Mouse (Mus musculus) R1 (cell line): ENCODE measurements around the gene Crybg1.

Source experiments
- DNase-seq: peaks from one replicate; pipeline ENCODE4 v3.0.0-alpha.2; 2018; ENCODE audit warnings: low read depth, low spot score

Gene Crybg1

DNA sequence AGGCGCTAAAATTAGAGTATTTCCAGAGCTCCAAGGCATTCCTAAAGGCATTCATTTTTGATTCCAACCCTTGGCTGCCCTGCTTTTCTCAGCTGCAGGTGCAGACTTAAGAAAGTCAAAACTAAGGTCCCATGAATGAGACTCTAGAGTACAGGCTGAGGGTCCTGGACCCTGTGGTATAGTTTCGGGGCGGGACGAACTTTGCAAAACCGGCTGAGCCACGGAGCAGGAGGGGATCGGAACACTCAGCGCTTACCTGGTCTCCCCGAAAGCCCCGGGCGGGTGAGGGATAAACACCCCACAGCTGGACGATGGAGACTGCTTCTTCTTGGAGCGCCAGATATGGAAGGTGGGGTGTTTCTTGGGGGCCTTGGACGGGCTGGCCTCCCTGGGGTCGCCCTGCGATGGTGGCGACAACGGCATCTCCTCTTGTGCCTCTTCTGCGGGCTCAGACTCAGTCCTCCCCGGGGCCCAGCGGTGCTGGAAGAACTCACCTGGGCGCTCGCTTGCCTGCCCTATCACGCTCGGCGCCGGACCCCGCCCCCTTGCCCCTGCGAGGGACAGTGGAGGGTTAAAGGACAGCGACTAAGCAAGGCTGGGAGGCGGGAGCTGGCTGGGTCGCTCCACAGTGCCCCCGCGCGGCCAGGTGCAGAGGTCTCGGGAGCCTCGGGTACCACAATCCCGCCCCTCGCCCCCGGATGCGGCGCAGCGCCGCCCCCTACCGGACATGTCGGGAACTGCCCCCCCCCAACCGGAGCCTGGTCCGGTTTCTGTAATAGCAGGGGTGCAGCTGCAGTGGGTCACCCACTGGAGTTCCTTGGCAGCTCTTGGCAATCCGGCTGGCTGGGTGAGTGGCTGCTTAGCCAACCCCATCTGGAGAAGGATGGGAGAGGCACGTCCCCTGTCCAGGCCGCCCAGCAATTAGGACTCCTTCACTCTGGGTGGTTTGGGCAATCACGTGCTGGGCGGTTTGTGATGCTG is at the start of gene Crybg1:
Gene Crybg1, minus strand, starts transcription at position 517 of the 981 bp plus-strand sequence.
- peak; percentile 79 for DNase-seq

DNA sequence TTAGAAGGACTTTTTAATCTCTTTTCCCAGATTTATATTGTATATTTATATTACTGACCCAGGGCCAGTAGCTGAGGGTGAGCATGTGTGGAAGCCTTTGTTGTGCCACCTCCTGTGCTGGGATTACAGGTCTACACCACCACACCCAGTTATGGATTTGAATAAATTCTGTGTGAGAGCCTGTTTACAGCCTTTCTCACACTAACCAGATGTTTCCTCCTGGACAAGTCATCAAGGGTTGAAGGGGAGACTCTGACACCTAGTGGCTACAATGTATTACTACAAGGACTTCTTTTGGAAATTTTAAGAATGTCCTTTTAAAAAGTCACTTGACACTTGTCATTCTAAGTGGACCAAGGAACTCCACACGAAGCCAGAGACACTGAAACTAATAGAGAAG is 28.7 kb upstream of the Crybg1 start:
- peak; percentile 60 for DNase-seq

DNA sequence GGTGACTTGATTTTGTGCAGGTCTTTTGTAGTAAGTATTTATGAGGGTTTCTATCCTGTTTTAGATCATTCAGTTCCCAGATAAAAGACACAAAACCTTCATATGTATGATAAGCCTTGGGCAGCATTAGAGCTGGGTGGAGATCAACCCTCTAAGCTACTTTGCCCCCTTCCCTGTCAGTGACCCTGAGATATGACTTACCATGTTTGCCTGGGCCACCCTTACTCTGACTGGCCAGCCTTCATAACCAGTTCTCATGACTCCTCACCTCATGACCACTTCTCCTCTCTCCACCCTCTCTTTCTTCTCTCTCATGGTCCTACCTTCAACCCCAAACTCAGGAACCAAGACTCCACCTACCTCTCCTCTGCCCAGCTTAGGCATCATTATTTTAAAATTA is 27.9 kb upstream of the Crybg1 start:
- no peak for DNase-seq

GRCm38 (mm10) chr10:44176120-44176519 is 27.5 kb upstream of the Crybg1 start:
- no peak for DNase-seq

DNA sequence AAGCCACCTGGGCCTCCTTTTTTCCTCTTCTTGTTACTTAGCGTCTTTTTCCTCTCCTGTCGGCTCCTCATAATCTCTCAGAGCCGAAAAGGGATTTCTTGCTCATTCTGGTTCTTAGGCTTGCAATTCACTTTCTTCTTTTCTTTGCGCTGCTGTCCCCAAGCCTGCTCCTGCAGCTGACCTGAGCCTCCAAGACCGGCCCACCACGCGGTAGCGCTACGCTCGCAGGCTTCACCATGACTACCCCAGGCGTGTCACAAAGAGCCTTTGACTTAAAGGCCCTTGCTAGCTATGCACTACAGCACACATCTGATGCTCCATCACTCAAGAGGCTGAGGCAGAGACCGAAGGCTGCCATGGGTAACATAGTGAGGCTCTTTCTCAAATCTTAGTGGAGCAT is 21.5 kb upstream of the Crybg1 start:
- DNase-seq, result no peak

- DNase-seq, result no peak
Measured at GRCm38 (mm10) chr10:44167061-44167460, 18.4 kb upstream of the Crybg1 start.

DNA sequence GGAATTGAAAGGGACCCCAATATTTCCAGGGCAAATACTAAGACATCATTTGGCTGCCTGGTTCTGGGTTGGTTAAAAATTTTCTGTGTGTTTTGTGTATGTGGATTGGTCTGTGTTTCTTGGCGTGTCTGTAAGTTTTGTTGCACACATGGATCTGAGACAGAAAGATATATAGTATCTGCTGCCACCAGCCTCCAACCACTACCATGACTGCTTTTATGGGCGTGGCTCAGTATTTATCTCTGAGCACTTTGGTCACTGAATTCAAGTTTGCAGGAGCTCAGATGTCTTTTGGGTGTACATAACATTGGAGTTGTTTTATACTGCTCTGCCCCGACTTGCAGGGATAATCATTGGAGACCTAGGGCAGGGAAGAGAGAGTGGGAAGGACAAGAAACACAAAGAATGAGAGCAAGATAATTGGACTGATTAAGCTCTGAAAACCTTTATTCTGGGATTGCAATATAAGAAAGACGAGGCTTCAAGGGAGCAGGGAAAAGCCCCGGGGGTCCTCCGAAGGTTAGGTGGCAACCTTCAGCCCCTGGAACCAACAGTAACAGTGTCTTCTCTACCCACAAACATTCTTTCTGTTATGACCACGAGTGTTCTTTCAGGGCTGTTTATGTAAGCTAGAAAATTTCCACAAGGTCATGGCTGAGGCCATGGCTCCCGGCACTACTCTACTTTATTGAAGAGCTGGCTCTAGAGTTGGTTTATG is 15.8 kb upstream of the Crybg1 start:
- DNase-seq, result no peak

DNA sequence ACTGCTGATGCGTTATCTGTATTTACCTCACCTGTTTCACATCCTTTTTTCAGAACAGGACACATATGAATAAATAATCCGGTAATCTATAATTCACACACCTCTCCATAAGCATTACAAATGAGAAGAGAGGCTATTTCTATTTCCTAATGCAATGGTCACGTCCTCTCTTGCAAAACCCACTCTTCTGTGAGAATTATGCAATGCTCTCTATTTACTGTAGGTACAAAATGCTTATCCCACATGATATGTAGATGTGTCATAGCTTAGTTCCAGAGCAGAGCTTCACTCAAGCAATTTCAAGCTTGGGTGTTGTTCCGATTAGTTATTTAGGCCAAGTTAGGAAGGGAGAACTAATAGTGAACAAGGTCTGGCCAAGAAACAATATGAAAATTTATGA is 14.4 kb upstream of the Crybg1 start:
- DNase-seq, result no peak

- DNase-seq, result peak; percentile 23
Measured at GRCm38 (mm10) chr10:44160150-44160549, 11.5 kb upstream of the Crybg1 start.

GRCm38 (mm10) chr10:44157489-44157888 is 8.8 kb upstream of the Crybg1 start:
- DNase-seq, result no peak

DNA sequence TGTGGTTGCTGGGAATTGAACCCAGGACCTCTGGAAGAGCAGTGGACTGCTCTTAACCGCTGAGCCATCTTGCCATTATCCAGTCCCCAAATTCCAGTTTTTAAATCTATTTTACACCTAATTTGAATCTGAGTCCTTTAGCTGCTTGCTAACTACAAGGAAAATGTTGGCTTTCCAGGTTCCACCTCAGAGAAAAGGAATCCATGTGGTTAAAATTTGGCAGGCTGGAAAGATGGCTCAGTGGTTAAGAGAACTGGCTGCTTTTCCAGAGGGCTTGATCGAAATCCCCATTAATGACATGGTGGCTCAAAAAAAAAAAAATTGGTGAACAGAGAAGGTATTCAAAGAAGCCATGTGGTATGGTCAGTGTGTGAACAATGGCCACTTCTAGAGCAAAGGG is 1.8 kb upstream of the Crybg1 start:
- DNase-seq, result no peak

DNA sequence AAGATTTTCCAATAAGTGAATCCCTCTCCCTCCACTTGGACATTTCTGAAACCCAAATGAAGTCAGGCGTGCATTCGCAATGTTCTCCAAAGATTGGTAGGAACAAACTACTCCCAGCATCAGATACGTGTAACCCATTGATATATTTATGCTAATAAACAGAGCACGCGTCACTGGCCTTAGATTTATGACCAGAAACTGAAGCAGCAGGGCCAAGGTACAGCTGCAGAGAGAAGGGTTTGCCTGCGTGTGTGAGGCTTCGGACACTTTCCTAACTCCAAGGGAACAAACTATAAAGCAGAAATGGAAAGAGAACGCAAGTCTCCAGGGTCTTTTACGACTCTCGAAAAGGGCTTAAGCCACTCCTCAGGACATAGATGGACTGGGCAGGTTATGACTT is 5.3 kb downstream of the Crybg1 start:
- no peak for DNase-seq

DNA sequence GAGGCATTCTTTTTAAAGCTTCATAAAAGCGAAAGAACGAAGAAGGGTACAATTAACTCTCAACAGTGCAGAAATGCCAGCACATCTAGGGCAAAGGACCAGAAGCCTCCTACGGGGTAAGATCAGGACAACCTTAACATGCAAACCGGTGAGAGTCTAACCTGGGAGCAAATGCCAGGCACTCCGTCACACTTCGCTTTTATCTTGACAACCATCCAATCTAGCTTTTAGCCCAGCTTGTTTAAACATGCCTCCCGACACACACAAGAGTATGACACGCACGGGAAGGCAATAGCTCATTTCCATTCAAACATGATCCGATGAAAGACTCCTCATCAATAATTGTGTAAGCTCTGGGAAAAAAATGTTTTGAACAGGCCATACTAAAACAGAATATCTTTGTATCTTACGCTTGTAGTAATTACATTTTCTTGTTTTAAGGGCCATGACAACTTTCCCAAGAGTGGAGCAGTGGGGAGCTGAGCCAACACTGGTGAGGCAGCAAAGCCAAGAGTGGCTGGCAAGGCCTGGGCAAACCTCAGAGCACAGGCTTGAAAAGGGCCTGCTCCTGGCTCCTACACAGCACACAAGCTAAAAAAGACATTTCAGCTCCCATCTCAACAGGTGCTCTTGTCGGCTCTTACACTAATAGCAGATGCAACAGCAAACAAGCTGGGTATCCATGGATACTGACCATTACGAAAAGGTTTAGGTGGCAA is 10.4 kb downstream of the Crybg1 start:
- DNase-seq, result no peak

DNA sequence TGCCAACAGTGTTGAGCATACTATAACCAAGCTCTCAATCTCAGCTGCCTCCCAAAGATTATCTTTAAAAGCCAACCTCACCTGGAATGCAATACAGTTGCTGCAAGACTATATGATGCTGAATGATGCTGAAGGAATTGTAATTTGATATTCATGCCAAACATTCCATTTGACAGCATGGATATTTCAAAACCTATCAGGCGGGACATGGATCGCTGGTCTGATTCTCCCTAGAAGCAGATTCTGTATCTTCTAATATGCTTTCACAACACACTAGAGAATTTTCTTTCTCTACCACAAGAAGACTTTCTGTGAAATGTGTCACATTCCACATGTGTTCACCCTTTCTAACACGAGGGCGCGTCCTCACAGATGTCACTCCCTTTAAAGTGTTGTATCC is 22.6 kb downstream of the Crybg1 start:
- no peak for DNase-seq

DNA sequence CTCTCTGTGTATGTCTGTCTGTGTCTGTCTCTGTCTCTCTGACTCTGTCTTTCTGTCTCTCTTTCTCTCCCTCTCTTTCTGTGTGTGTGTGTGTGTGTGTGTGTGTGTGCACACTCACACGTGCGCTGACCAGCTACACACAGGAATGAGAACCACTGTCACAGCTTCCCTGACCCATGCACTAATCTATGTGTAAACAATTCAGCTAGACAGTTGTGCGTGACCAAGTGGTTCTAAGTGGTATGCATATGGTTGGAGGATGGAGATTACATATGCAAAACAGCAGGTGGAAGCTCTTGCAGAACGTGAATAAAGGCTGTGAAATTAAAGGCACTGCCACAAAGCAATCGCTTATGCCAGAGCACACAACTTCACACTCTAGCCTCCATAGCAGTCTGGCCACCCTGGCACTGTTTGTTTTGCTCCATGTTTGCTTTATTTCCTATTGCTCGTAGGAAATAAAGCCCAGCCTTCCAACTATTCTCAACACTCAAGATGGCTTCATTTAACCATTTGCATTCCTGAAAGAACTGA is 24.2 kb downstream of the Crybg1 start:
- no peak for DNase-seq

DNA sequence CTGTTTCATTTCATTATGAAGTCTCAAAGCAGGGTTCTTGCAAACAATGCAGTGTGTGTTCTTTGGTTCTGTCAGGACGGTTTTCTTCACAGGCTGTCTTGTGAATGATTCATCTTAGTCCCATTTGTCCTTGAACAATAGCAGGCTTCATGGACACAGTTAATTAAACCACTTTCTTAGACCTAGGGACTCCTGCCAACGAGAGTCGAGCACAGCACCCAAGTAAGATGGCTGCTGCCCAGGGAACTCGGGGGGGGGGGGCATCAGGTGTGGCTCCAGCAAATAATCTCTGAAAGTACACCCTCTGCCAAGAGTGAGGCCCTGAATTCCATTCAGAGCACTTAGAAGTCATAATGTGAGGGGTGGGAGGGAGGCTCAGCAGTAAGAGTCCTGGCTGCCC is 30.0 kb downstream of the Crybg1 start:
- DNase-seq, result no peak

DNA sequence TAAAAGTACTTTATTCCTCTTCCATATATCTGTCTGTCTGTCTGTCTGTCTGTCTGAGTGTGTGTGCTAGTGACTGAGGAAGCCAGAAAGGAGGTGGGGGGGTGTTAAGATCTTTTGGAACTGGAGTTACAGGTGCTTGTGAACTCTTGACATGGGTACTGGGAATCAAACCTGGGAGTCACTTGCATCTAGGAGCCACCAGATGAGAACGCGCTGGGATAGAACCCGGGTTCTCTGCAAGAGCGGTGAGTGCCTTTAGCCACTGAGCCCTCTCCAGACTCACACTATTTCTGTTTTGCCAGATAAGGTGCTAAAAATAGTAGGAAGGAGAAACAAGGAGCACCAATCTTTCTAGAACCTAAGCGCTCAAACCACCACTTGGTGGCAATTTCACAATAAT is 31.9 kb downstream of the Crybg1 start:
- DNase-seq, result no peak

- DNase-seq, result no peak
Measured at GRCm38 (mm10) chr10:44114611-44115010, 34.0 kb downstream of the Crybg1 start.

DNA sequence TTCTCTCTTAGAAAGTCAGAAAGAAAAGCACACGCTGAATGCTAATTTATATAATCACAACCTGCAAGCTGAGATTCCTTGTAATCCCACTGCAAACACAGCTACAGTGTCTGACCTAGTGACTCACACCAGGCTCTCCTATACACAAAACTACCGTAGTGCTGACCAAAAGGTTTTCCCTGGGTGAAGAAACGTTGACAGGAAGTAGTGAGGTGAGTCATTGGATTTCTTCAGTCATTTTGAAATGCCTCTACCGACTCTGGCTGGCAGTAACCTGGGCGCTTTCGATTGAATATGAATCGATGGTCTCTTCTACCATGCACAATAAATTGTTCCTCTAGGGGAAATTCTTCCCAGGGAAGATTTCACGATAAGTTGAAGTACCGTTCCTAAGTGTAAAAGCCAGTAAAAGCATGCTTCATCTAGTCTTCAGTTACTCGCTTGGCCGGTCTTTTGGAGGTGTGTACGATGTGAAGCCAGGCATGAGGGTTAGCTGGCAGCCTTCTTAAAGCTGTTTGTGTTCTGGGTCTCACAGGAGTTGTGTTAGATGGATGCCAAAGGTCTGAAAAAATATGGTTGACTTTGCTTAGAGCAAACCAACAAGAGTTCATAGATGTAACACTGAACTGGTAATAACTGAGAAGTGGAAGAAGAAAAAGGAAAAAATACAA is 36.5 kb downstream of the Crybg1 start:
- no peak for DNase-seq

DNA sequence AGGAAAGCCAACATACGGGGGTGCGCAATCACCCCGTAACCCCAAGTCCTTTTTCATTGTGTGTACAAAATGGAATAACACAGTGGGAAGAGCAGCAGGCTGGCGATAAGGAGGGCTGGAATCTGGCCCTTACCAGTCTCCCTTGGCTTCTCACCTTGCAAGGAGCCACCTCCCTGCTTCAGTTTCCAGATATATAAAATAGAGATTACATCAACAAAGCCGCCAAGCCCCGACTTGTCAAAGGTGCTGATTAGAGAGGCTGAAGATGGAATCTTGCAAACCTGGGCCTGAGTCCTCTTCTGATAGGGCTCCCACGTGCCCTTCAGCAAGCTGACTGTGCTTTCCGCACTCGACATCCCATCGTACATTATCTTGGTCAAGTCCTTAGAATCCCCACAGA is 37.5 kb downstream of the Crybg1 start:
- DNase-seq, result no peak

DNA sequence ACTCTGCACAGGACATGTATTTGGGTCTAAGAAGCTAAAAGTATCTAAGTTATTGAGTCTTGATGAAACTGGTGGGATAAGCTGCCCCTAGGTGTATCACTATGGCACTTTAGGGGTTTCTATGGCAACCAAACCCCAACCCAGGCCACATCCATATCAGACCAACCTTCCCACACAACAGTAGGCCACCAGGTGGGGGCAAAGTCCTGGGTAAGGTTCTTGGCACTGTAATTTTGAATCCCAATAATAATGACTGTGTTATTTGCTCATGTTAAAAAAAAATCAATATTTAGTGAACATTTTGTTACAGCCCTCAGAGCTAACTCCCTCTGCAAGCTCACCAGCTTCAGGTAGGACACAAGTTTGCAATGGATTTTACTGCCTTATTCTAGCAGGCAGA is 38.2 kb downstream of the Crybg1 start:
- DNase-seq, result no peak
